Mouse (Mus musculus) limb, embryonic 13.5 days (tissue): ENCODE results near the gene Slc27a5. TPM values are rescaled to one million over a fixed set of nuclear protein-coding genes. Genes with fewer than 3 reads are reported as not detected.

Source experiments
- ATAC-seq: fragments of 200-750 bp; cut with Nextera tagmentation; 2 replicates; pipeline ENCODE4 v1.8.0; 2017; ENCODE audit warnings: low read depth, moderate number of reproducible peaks, moderate TSS enrichment; ENCODE audit not compliant: low FRiP score
- H3K27ac ChIP-seq: fragments of 300-500 bp; sonication (generic); 2 replicates; pipeline ENCODE4 v1.5.1; 2015; ENCODE audit warnings: inconsistent platforms, mild to moderate bottlenecking, moderate library complexity
- H3K27me3 ChIP-seq: fragments of 300-500 bp; sonication (generic); 2 replicates; pipeline ENCODE4 v1.6.1; 2015; ENCODE audit warnings: mild to moderate bottlenecking, inconsistent platforms
- H3K36me3 ChIP-seq: fragments of 300-500 bp; sonication (generic); 2 replicates; pipeline ENCODE4 v1.6.1; 2015; ENCODE audit warnings: inconsistent platforms, mild to moderate bottlenecking, moderate library complexity
- H3K4me1 ChIP-seq: fragments of 300-500 bp; sonication (generic); 2 replicates; pipeline ENCODE4 v1.6.1; 2015; ENCODE audit warnings: inconsistent platforms
- H3K4me2 ChIP-seq: fragments of 300-500 bp; sonication (generic); replicated peaks from 2 replicates; pipeline ENCODE4 v1.6.1; 2015; ENCODE audit warnings: inconsistent platforms, mild to moderate bottlenecking, moderate library complexity
- H3K4me3 ChIP-seq: fragments of 300-500 bp; sonication (generic); 2 replicates; pipeline ENCODE4 v1.5.1; 2015; ENCODE audit warnings: moderate library complexity, mild to moderate bottlenecking, inconsistent platforms
- H3K9ac ChIP-seq: fragments of 300-500 bp; sonication (generic); 2 replicates; pipeline ENCODE4 v1.6.1; 2015; ENCODE audit warnings: mild to moderate bottlenecking, inconsistent platforms
- H3K9me3 ChIP-seq: fragments of 300-500 bp; sonication (generic); 2 replicates; pipeline ENCODE4 v1.6.1; 2016; ENCODE audit warnings: inconsistent platforms
- WGBS: fragments of 180-500 bp; shearing (Covaris S2); methylation state at CpG from one replicate; pipeline ENCODE4 v1.1.7; 2015; 5-methylcytosine and 5-hydroxymethylcytosine counted together
- polyA plus RNA-seq: library from polyadenylated mRNA; unstranded; fragments of >200 nt; fragmentation: Nextera tagmentation; extraction: Ambion mirVana; gene quantifications from 2 replicates; pipeline ENCODE4 v1.2.1, GENCODE M21; 2015

Gene Slc27a5
- polyA plus RNA-seq: 0.08 and 0.34 TPM in 2 replicates

GRCm38 (mm10) chr7:12998053-12998452, at the start of gene Slc27a5:
Gene Slc27a5 (minus strand): TSS chr7:12998192.
- no peaks in the 10 kb centered on the region for H3K27me3 ChIP-seq
- ATAC-seq: no peak
- H3K4me3 ChIP-seq: no peak within 1 kb of the TSS
- no peak within 1 kb of the TSS for H3K4me2 ChIP-seq
- no peaks in the 10 kb centered on the region for H3K4me1 ChIP-seq
- no peak within 1 kb of the TSS for H3K27ac ChIP-seq
- no peak within 1 kb of the TSS for H3K9ac ChIP-seq
- no peaks in the 10 kb centered on the region for H3K36me3 ChIP-seq
- 73% methylated on average over 5 of the region's 5 CpGs for WGBS
- no peaks in the 10 kb centered on the region for H3K9me3 ChIP-seq

DNA sequence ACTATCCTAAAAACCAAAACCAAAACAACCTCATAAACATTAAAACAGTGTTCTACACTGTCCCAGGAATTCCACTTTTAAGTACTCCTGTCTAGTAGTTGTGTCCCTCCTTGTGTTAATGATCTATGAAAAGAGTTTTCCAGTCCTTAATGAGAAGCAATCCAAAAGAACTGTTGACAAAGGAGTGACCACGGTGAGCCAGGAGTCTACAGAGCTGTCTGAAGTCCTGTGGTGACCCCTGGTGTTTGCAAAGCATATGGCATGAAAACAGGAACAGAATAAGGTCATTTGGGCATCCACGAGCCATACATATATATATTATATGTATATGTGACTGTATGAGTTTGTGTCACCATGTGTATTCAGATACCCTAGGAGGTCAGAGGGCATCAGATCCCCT, 48.1 kb upstream of the Slc27a5 start:
- Histone ChIP-seq H3K27me3 (peaks cover 47% of the 10 kb centered on the region), H3K4me2 (no peak overlapping the region), H3K4me3 (no peak overlapping the region), H3K9me3 (0 out of 2 replicates have a peak, but pooled peaks cover 6% of the 10 kb centered on the region), H3K4me1 (peaks cover 15% of the 10 kb centered on the region), H3K9ac (no peak overlapping the region), H3K27ac (no peak overlapping the region), H3K36me3 (no peaks in the 10 kb centered on the region)
- ATAC-seq: 0 out of 2 replicates have a peak, but pooled peaks have one; percentile 41
- WGBS: 9% methylated on average over 2 of the region's 2 CpGs

DNA sequence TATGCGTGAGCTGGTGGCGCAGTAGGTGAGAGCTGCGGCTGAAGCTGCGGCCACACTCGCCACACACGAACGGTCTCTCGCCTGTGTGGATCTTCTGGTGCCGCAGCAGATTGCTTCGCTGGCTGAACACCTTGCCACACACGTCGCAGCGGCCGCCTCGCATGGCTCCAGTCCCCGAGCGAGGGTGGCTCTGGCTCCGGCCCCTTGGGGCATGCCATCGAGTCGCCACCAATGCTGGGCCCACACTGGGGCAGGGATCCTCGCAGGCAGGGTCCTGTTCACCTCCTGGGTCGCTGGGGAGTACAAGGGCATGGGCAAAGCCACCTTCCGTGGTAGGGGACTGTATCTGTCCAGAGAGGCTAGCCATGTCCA, 46.2 kb upstream of the Slc27a5 start:
- peaks cover 53% of the 10 kb centered on the region for H3K27me3 ChIP-seq
- H3K4me2 ChIP-seq: peak overlapping the region; percentile 97
- peak overlapping the region; percentile 78 for H3K9ac ChIP-seq
- peak overlapping the region; percentile 54 for H3K4me3 ChIP-seq
- H3K27ac ChIP-seq: no peak overlapping the region
- 0 out of 2 replicates have a peak, but pooled peaks cover 6% of the 10 kb centered on the region for H3K9me3 ChIP-seq
- ATAC-seq: 0 out of 2 replicates have a peak, but pooled peaks have one; percentile 1
- H3K36me3 ChIP-seq: no peaks in the 10 kb centered on the region
- WGBS: 2% methylated on average over 23 of the region's 23 CpGs
- peaks cover 16% of the 10 kb centered on the region for H3K4me1 ChIP-seq

- Histone ChIP-seq H3K4me3 (peak overlapping the region; percentile 54), H3K9me3 (0 out of 2 replicates have a peak, but pooled peaks cover 6% of the 10 kb centered on the region), H3K9ac (peak overlapping the region; percentile 78), H3K4me2 (peak overlapping the region; percentile 97), H3K4me1 (peaks cover 22% of the 10 kb centered on the region), H3K27ac (no peak overlapping the region), H3K27me3 (peaks cover 53% of the 10 kb centered on the region), H3K36me3 (no peaks in the 10 kb centered on the region)
- WGBS: 5% methylated on average over 88 of the region's 88 CpGs
- ATAC-seq: peak; percentile 37; the same call in 1 of the 2 replicates
Measured at GRCm38 (mm10) chr7:13043445-13044253, 45.7 kb upstream of the Slc27a5 start.

- H3K27me3 ChIP-seq: peaks cover 53% of the 10 kb centered on the region
- 35% methylated on average over 16 of the region's 16 CpGs for WGBS
- H3K4me3 ChIP-seq: peak overlapping the region; percentile 54
- no peaks in the 10 kb centered on the region for H3K36me3 ChIP-seq
- peak overlapping the region; percentile 78 for H3K9ac ChIP-seq
- 0 out of 2 replicates have a peak, but pooled peaks cover 6% of the 10 kb centered on the region for H3K9me3 ChIP-seq
- peaks cover 24% of the 10 kb centered on the region for H3K4me1 ChIP-seq
- H3K4me2 ChIP-seq: peak overlapping the region; percentile 97
- ATAC-seq: no peak
- H3K27ac ChIP-seq: no peak overlapping the region
Measured at GRCm38 (mm10) chr7:13043120-13043444, 45.1 kb upstream of the Slc27a5 start.

- WGBS: 79% methylated on average over 6 of the region's 6 CpGs
- Histone ChIP-seq H3K9ac (no peak overlapping the region), H3K4me2 (no peak overlapping the region), H3K27ac (no peak overlapping the region), H3K27me3 (peaks cover 53% of the 10 kb centered on the region), H3K36me3 (no peaks in the 10 kb centered on the region), H3K4me3 (no peak overlapping the region), H3K4me1 (peaks cover 24% of the 10 kb centered on the region), H3K9me3 (0 out of 2 replicates have a peak, but pooled peaks cover 6% of the 10 kb centered on the region)
- ATAC-seq: no peak
Measured at GRCm38 (mm10) chr7:13042511-13042910, 44.5 kb upstream of the Slc27a5 start.

DNA sequence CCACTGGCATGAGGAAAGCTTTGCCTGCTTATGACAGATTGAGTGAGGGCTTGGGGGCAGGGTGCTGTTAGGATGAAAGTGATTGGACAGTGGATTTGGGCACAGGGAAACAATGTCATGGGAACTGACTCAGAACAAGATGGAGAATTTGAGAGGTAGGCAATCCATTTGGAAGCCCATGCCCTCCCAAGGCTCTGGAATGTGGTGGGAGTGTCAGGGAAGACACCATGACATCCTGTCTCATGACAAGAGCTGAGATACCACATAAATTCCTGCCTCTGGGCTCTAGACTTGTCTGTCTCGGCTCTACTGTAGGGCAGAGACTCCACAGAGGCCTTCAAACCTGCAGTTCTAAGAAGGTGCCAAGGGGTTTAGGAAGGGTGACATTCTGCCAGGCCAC, 43.3 kb upstream of the Slc27a5 start:
- 0 out of 2 replicates have a peak, but pooled peaks cover 6% of the 10 kb centered on the region for H3K9me3 ChIP-seq
- H3K4me2 ChIP-seq: no peak overlapping the region
- H3K9ac ChIP-seq: no peak overlapping the region
- peaks cover 3% of the 10 kb centered on the region for H3K36me3 ChIP-seq
- no peak overlapping the region for H3K4me3 ChIP-seq
- WGBS: 67% methylated on average over 1 of the region's 1 CpGs
- H3K27ac ChIP-seq: no peak overlapping the region
- H3K27me3 ChIP-seq: peaks cover 53% of the 10 kb centered on the region
- peaks cover 32% of the 10 kb centered on the region for H3K4me1 ChIP-seq
- no peak for ATAC-seq

DNA sequence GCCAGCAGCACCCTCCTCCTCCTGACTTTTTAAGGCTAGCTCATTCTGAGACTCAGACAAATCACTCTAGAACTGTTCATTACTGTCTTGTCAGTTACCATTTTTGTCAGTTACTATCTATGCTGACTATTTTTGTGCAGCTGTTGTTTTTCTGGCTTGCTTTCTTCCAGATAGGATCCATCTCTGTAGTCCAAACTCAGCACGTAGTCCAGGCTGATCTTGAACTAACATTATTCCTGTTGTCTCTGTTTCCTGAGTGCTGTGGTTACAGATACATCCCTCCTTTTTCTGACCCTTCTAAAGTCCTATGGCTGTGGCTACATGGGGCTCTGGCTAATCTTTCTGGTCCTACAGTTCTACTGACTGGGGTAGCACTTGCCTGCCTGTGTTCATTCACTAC, 41.2 kb upstream of the Slc27a5 start:
- H3K27ac ChIP-seq: no peak overlapping the region
- H3K36me3 ChIP-seq: peaks cover 17% of the 10 kb centered on the region
- H3K9me3 ChIP-seq: 0 out of 2 replicates have a peak, but pooled peaks cover 6% of the 10 kb centered on the region
- peaks cover 44% of the 10 kb centered on the region for H3K4me1 ChIP-seq
- no peak for ATAC-seq
- H3K9ac ChIP-seq: peak overlapping the region; percentile 97
- peaks cover 37% of the 10 kb centered on the region for H3K27me3 ChIP-seq
- H3K4me3 ChIP-seq: peak overlapping the region; percentile 81
- 89% methylated on average over 1 of the region's 1 CpGs for WGBS
- peak overlapping the region; percentile 88 for H3K4me2 ChIP-seq

- 23% methylated on average over 15 of the region's 15 CpGs for WGBS
Measured at GRCm38 (mm10) chr7:13038621-13039169, 40.7 kb upstream of the Slc27a5 start.

DNA sequence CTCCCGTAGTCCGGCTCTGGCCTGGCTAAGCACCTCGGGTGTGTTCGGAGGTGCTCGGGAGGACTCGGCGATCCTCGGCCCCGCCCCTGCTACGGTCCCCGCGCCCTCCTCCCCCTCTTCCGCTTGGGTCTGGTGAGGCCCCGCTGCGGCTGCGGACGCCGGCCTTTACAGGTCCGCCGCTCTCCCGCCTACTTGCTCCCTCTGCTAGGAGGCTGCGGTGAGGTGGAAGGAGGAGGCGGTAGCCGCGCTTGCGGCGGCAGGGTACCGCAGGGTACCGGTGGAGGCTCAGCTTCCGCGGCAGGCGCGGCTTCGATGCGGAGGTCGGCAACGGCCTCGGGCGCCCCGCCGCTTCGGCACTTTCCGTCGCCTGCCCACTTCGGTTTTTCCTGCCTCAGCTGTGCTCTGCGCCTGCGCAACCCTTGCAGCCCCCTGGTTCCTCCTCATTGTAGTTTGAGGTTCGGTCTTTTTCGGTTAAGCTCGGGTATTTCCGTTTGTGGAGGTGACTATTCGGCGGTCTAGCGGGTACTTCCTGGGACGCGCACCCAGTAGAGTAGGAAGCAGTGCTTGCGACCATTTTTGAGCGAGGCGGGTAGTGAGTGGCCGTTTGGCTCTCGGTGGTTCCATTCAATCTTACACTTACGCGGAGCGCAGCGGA, 40.0 kb upstream of the Slc27a5 start, which contains the start of gene Ube2m:
Ube2m (minus strand) TSS at position 375 of the 655 bp plus-strand sequence.
- 0 out of 2 replicates have a peak, but pooled peaks cover 2% of the 10 kb centered on the region for H3K9me3 ChIP-seq
- peaks cover 25% of the 10 kb centered on the region for H3K27me3 ChIP-seq
- peak; percentile 92 for ATAC-seq
- H3K4me1 ChIP-seq: peaks cover 44% of the 10 kb centered on the region
- peak within 1 kb of the TSS; percentile 81 for H3K4me3 ChIP-seq
- under 1% methylated on average over 56 of the region's 65 CpGs for WGBS
- H3K9ac ChIP-seq: peak within 1 kb of the TSS; percentile 97
- peak within 1 kb of the TSS; percentile 99 for H3K27ac ChIP-seq
- H3K4me2 ChIP-seq: peak within 1 kb of the TSS; percentile 88
- H3K36me3 ChIP-seq: peaks cover 24% of the 10 kb centered on the region

More at GRCm38 (mm10) chr7:13038621-13039169, 40.7 kb upstream of the Slc27a5 start:
- peak overlapping the region; percentile 97 for H3K9ac ChIP-seq
- H3K36me3 ChIP-seq: peaks cover 18% of the 10 kb centered on the region
- ATAC-seq: no peak
- H3K9me3 ChIP-seq: 0 out of 2 replicates have a peak, but pooled peaks cover 6% of the 10 kb centered on the region
- H3K27ac ChIP-seq: peak overlapping the region; percentile 99
- peaks cover 32% of the 10 kb centered on the region for H3K27me3 ChIP-seq
- peak overlapping the region; percentile 88 for H3K4me2 ChIP-seq
- H3K4me1 ChIP-seq: peaks cover 43% of the 10 kb centered on the region
- H3K4me3 ChIP-seq: peak overlapping the region; percentile 81

- ATAC-seq: no peak
- Histone ChIP-seq H3K9ac (peak overlapping the region; percentile 97), H3K27me3 (peaks cover 19% of the 10 kb centered on the region), H3K27ac (peak overlapping the region; percentile 99), H3K9me3 (no peaks in the 10 kb centered on the region), H3K4me1 (peaks cover 47% of the 10 kb centered on the region), H3K4me3 (peak overlapping the region; percentile 81), H3K36me3 (peaks cover 29% of the 10 kb centered on the region), H3K4me2 (peak overlapping the region; percentile 88)
- WGBS: 1% methylated on average over 31 of the region's 33 CpGs
Measured at GRCm38 (mm10) chr7:13037366-13037765, 39.4 kb upstream of the Slc27a5 start.
